Mouse (Mus musculus) stomach, embryonic 16.5 days (tissue): ENCODE data around the gene Lrrc59. TPM values are rescaled to one million over a fixed set of nuclear protein-coding genes. Genes with fewer than 3 reads are reported as not detected.
A peak's percentile ranks its signal among the peaks of the same experiment; 100 is the strongest.

Experiments
- ATAC-seq: fragments of 200-750 bp; cut with Nextera tagmentation; 2 replicates; pipeline ENCODE4 v1.8.0; 2017; ENCODE audit warnings: moderate number of reproducible peaks, moderate TSS enrichment; ENCODE audit not compliant: insufficient read depth, low FRiP score
- H3K27ac ChIP-seq: fragments of 300-500 bp; sonication (generic); 2 replicates; pipeline ENCODE4 v1.5.1; 2014; ENCODE audit warnings: low read length
- H3K27me3 ChIP-seq: fragments of 300-500 bp; sonication (generic); 2 replicates; pipeline ENCODE4 v1.6.1; 2014; ENCODE audit warnings: low read length, control low read depth, mixed read lengths; ENCODE audit not compliant: control insufficient read depth, insufficient read depth
- H3K36me3 ChIP-seq: fragments of 300-500 bp; sonication (generic); 2 replicates; pipeline ENCODE4 v1.6.1; 2014; ENCODE audit warnings: low read length; ENCODE audit not compliant: control insufficient read depth, insufficient read depth
- H3K4me1 ChIP-seq: fragments of 300-500 bp; sonication (generic); 2 replicates; pipeline ENCODE4 v1.6.1; 2014; ENCODE audit warnings: low read length, control low read depth, mixed read lengths; ENCODE audit not compliant: control insufficient read depth, insufficient read depth
- H3K4me2 ChIP-seq: fragments of 300-500 bp; sonication (generic); 2 replicates; pipeline ENCODE4 v1.6.1; 2014; ENCODE audit warnings: low read depth, low read length, mixed read lengths
- H3K4me3 ChIP-seq: fragments of 300-500 bp; sonication (generic); replicated peaks from 2 replicates; pipeline ENCODE4 v1.5.1; 2014; ENCODE audit warnings: mild to moderate bottlenecking, low read length
- H3K9ac ChIP-seq: fragments of 300-500 bp; sonication (generic); 2 replicates; pipeline ENCODE4 v1.6.1; 2014; ENCODE audit warnings: low read length
- H3K9me3 ChIP-seq: fragments of 300-500 bp; sonication (generic); replicated peaks from 2 replicates; pipeline ENCODE4 v1.6.1; 2016; ENCODE audit warnings: low read length, control low read depth; ENCODE audit not compliant: control insufficient read depth
- WGBS: fragments of 180-500 bp; shearing (Covaris S2); extraction: QIAGEN DNeasy Blood & Tissue Kit; methylation state at CpG from one replicate; pipeline ENCODE4 v1.1.7; 2014; 5-methylcytosine and 5-hydroxymethylcytosine counted together
- polyA plus RNA-seq: library from polyadenylated mRNA; unstranded; fragments of >200 nt; fragmentation: Nextera tagmentation; extraction: Ambion mirVana; gene quantifications from 2 replicates; pipeline ENCODE4 v1.2.1, GENCODE M21; 2015

Lrrc59 gene
- polyA plus RNA-seq, 1 experiment from 2014 or later, result 218 TPM

DNA sequence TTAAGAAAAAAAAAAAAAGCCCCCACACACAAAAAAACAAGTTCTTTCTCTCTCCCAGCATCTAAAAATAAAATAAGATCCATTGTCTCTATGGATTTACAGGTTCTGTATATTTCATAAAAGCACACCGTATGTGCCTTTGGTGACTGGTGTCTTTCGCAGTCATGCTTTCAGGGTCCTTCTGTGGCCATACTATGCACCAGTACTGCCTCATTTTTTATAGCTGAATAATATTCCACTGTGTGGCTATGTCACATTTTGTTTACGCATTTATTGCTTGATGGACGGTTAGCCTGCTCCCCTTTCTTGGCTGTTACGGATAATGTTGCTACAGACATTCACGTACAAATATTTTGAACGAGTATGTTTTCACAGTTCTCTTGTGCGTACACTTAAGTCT is 23.4 kb downstream of the Lrrc59 start:
- Histone ChIP-seq H3K36me3 (no peaks in the 10 kb centered on the region), H3K4me1 (peaks cover 12% of the 10 kb centered on the region; the same call in 1 of the 2 replicates), H3K27ac (no peak overlapping the region), H3K27me3 (no peaks in the 10 kb centered on the region), H3K9me3 (no peaks in the 10 kb centered on the region), H3K4me2 (peak overlapping the region; percentile 88), H3K9ac (peak overlapping the region; percentile 83), H3K4me3 (peak overlapping the region; percentile 74)
- ATAC-seq, result no peak
- WGBS, result 38% methylated on average over 8 of the region's 8 CpGs

DNA sequence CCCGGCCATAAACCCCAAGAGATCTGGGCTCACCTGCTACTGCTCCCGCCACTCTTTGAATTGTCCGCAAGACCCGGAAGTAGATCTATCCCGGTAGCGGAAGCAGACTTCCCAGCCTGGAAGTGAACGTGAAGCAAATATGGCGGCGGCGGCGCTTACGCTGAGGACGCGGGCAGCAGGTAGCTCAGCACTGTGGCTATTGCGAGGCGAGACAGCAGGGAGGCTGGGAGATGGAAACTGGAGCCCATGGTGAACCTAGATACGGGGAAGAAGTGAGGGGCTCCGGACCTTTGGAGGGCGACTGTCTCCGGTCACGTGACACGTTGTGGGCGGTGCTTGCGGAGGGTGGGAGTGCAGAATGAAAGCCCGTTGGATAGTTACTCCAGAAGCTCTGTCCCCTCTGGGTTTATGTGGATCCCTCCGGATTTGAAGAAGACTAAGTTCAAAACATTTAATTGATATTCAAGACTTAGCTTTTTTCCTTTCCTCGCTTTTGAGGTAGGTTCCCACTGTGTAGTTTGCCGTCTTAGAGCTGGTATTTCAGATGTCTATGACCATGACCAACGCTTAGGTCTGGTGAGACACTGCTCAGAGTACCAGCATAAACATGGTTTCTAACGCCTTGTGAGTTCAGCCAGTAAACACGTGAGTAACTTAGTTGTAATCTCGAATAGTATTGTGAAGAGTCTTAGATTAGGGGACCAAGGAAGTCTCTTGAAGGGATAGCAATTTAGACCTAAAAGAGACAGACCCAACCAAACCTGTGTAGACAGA is 24.3 kb downstream of the Lrrc59 start, which contains the start of the genes Mrpl27 and Eme1:
Mrpl27 (plus strand) TSS at position 105 of the 774 bp plus-strand sequence.
Eme1 (minus strand) TSS at position 302 of the 774 bp plus-strand sequence.
- H3K27ac ChIP-seq, result peak within 1 kb of the TSS; percentile 95
- H3K9ac ChIP-seq, result peak within 1 kb of the TSS; percentile 83
- peak; percentile 89 for ATAC-seq
- H3K27me3 ChIP-seq, result no peaks in the 10 kb centered on the region
- H3K4me1 ChIP-seq, result peaks cover 12% of the 10 kb centered on the region; the same call in 1 of the 2 replicates
- peak within 1 kb of the TSS; percentile 74 for H3K4me3 ChIP-seq
- under 1% methylated on average over 32 of the region's 32 CpGs for WGBS
- H3K4me2 ChIP-seq, result peak within 1 kb of the TSS; percentile 88
- no peaks in the 10 kb centered on the region for H3K36me3 ChIP-seq
- no peaks in the 10 kb centered on the region for H3K9me3 ChIP-seq

DNA sequence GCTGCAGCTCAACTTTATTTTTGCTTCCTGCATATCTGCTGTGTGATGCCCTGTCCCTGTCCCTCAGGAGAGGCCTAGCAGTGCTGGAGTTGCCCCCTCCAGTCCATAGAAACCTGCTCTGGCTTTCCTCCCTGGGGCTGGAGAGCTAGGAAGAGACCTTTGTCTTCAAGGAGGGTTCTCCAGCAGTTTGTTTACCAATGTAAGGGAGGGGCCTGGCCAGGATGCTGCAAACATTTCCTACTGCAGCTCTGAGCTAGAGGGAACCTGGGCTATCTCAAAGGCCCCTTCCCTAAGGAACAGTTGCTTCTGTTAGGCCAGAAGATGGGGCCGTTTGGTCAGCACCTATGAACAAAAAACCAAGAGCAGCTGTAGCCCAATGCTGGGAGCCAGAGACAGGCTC is 31.8 kb downstream of the Lrrc59 start:
- ATAC-seq, result no peak
- H3K9me3 ChIP-seq, result no peaks in the 10 kb centered on the region
- WGBS, result 52% methylated on average over 1 of the region's 1 CpGs
- H3K27ac ChIP-seq, result no peak overlapping the region
- H3K9ac ChIP-seq, result no peak overlapping the region
- no peak overlapping the region for H3K4me3 ChIP-seq
- H3K4me2 ChIP-seq, result no peak overlapping the region
- H3K36me3 ChIP-seq, result no peaks in the 10 kb centered on the region
- H3K27me3 ChIP-seq, result no peaks in the 10 kb centered on the region
- H3K4me1 ChIP-seq, result no peaks in the 10 kb centered on the region

DNA sequence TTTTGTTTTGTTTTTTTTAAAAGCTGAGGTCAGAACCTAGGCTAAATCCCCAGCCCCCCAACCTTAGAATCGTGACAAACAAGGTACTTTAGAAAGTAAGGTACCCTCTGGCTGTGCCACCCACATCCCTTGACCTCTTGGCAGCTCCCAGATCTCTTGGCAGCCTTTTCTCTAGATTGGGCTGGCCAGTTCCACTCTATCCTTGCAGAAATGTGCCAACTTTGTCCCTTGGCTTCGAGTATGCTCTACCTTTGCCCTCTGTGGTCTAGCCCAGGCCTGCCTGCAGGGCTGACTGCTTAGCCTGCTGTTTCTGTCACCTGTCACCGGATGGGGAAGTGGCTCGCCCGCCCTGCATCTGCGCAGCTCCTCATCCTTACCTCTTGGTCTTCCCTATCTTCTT is 35.7 kb downstream of the Lrrc59 start:
- no peak for ATAC-seq
- no peak overlapping the region for H3K9ac ChIP-seq

DNA sequence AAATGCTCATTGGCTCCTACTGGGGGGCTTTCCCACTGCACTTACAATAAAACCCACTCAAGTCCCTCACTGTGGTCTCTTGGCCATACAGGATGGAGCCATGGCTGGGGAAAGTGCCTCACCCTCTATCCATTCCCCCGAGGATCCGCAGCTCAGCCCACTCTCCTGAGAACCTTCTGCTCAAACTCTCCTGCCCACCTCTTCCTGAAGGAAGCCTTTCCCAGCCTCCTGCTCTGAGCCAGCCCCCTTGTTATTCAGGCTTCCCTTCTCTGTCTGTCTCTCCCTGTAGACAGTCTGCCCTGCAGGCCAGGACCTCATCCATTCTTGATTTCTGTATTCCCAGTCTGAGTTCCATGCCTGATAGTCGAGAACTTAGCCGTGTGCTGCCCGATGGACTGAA is 45.4 kb downstream of the Lrrc59 start:
- WGBS, result 73% methylated on average over 5 of the region's 5 CpGs
- Histone ChIP-seq H3K36me3 (peaks cover 4% of the 10 kb centered on the region; the same call in 1 of the 2 replicates), H3K27ac (no peak overlapping the region), H3K9me3 (no peaks in the 10 kb centered on the region), H3K4me1 (peaks cover 14% of the 10 kb centered on the region), H3K4me2 (no peak overlapping the region), H3K4me3 (no peak overlapping the region), H3K27me3 (no peaks in the 10 kb centered on the region), H3K9ac (no peak overlapping the region; the same call in 1 of the 2 replicates)
- no peak for ATAC-seq

More for the DNA sequence above, 35.7 kb downstream of the Lrrc59 start:
- WGBS, result 94% methylated on average over 6 of the region's 6 CpGs
- H3K27ac ChIP-seq, result no peak overlapping the region
- no peak overlapping the region for H3K4me2 ChIP-seq
- no peak overlapping the region for H3K4me3 ChIP-seq
- H3K36me3 ChIP-seq, result peaks cover 19% of the 10 kb centered on the region
- no peaks in the 10 kb centered on the region for H3K27me3 ChIP-seq
- H3K4me1 ChIP-seq, result no peaks in the 10 kb centered on the region
- H3K9me3 ChIP-seq, result no peaks in the 10 kb centered on the region

DNA sequence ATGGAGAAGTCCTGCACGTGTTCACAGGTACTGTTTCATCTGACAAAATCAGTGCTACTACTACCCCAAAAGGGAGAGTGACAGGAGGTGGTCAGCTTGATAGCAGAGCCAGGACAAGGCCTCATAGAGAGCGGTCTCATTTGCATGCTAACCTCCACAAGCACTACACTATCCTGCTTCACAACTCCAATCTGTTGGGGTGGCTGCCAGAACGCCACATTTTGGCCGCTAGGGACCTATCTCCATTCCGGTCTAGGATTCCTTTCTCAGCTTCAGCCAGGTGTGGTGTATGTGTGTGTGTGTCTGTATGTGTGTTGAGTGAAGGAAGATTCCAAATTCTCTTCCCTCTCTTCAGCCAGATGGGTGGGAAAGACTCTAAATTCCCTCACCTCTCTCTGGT is 45.9 kb downstream of the Lrrc59 start:
- Histone ChIP-seq H3K27ac (no peak overlapping the region), H3K9ac (peak overlapping the region; percentile 4; the same call in 1 of the 2 replicates), H3K4me3 (no peak overlapping the region), H3K36me3 (no peaks in the 10 kb centered on the region), H3K27me3 (no peaks in the 10 kb centered on the region), H3K9me3 (no peaks in the 10 kb centered on the region), H3K4me2 (0 out of 2 replicates have a peak overlapping the region, but pooled peaks have one; percentile 65), H3K4me1 (peaks cover 14% of the 10 kb centered on the region)
- WGBS, result 72% methylated on average over 5 of the region's 5 CpGs
- ATAC-seq, result no peak

DNA sequence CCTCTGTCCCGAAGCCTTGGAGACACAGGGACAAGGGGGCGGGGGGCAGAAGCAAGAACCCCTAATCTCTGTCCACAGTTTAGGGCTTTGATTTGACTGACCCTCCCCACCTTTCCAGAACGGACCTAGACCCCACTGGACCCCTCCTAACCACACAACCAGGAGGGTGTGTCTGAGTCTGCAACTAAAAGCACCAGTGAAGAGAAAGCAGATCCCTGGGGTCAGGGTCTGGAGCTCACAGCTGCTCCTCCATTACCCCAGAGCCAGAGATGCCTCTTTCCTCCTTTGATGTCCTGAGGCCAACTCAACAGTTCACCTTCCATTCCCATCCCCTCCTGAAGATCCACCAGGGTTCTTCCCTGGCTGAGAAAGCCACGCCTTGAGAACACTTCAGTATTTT is 46.7 kb downstream of the Lrrc59 start:
- peaks cover 14% of the 10 kb centered on the region for H3K4me1 ChIP-seq
- peak overlapping the region; percentile 98 for H3K9ac ChIP-seq
- peak overlapping the region; percentile 65 for H3K4me2 ChIP-seq
- no peaks in the 10 kb centered on the region for H3K27me3 ChIP-seq
- WGBS, result 40% methylated on average over 4 of the region's 4 CpGs
- no peaks in the 10 kb centered on the region for H3K36me3 ChIP-seq
- no peaks in the 10 kb centered on the region for H3K9me3 ChIP-seq
- H3K4me3 ChIP-seq, result peak overlapping the region; percentile 93
- ATAC-seq, result no peak
- H3K27ac ChIP-seq, result no peak overlapping the region

DNA sequence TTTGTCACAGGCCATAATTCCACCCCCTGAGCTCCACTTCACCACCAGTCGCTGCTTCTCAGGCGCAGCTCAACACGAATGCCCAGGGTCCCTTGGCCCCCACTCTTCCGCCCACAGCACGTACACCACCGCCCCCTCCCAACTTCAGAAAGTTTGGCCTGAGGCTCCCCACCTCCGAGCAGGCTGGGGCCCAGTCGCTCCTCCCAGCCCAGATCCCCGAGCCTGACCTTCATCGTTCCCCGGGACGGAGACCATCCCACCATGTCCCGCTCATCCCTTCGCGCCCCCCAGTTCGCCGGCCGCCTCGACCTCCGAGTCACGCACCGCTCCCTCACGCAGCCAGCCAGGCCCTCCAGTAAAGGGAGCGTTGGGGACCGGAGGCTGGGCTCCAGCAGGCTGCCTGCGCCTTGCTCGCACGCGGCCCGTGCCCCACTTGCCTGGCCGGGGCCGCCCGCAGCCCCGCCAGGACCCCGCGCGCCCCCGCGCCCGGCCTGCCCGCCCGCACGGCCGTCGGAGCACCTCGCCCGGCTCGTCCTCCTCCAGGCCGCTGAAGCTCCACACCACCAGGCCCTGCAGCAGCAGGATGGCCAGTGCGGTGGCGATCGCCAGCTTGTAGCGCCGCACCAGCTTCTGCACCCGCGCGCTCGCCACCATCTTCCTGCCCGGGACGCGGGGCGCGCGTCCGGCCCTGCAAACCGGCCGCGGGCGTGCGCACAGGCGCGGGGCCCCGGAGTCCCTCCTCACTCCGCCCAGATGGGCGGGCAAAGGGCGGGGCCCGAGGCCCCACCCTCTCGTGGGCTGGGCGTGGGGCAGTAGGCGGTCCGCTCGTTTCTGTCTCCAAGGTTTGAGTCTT is 47.4 kb downstream of the Lrrc59 start, which contains the start of gene Xylt2:
Xylt2 (minus strand) TSS at position 762 of the 853 bp plus-strand sequence.
- peak within 1 kb of the TSS; percentile 98 for H3K9ac ChIP-seq
- H3K4me2 ChIP-seq, result peak within 1 kb of the TSS; percentile 65
- peak within 1 kb of the TSS; percentile 93 for H3K4me3 ChIP-seq
- peak; percentile 97 for ATAC-seq
- H3K4me1 ChIP-seq, result peaks cover 14% of the 10 kb centered on the region
- WGBS, result under 1% methylated on average over 81 of the region's 82 CpGs
- no peaks in the 10 kb centered on the region for H3K36me3 ChIP-seq
- no peaks in the 10 kb centered on the region for H3K9me3 ChIP-seq
- H3K27ac ChIP-seq, result peak within 1 kb of the TSS; percentile 86
- no peaks in the 10 kb centered on the region for H3K27me3 ChIP-seq
